Mouse (Mus musculus) heart, postnatal 0 days (tissue): ENCODE data around the gene Naip5.
"Not testable (repeated sequence)": the region's sequence is repeated elsewhere in the genome, so short reads cannot be mapped to it uniquely, and the experiment has no call there.

Source experiments
- CTCF ChIP-seq: IDR thresholded peaks from 2 replicates; pipeline ENCODE4 v1.5.1; 2016; ENCODE audit warnings: antibody characterized with exemption, control low read depth, low read depth
- EP300 ChIP-seq: IDR thresholded peaks from 2 replicates; pipeline ENCODE4 v1.6.1; 2016; ENCODE audit warnings: antibody characterized with exemption, low read depth

GRCm38 (mm10) chr13:100162467-100162866, 83.7 kb downstream of the Naip5 start:
- not testable (repeated sequence) for TF ChIP-seq CTCF, EP300
